ENCODE assay signal across 11 mouse cellular contexts in genomic region chr11:43404150-43404807, GRCm38 (mm10).
"Had no signal": no experiment of that assay in that cellular context is flagged by ENCODE, and none has a peak within 500 bp of the region (broad histone marks: within the 10 kb centered on the region; RNA-seq: fewer than 3 reads in every experiment).

No protein-coding gene starts in this region.

- H3K36me3 ChIP-seq: liver, embryonic 13.5 days had no signal

- H3K27ac ChIP-seq: liver, embryonic 13.5 days had no signal

- H3K9me3 ChIP-seq: liver, embryonic 13.5 days had no signal

- H3K27me3 ChIP-seq: liver, embryonic 13.5 days had no signal

- H3K4me2 ChIP-seq: liver, embryonic 13.5 days; midbrain, embryonic 11.5 days had no signal

- H3K9ac ChIP-seq: liver, embryonic 13.5 days had no signal

- DNase-seq: kidney, adult 18-20 months; kidney, adult 9 months; kidney, postnatal 14 days; kidney, postnatal 4 days; liver, embryonic 13.5 days; lung, adult 2 months; lung, postnatal 14 days; lung, postnatal 4 days; midbrain, embryonic 14.5 days; thymus, postnatal 36 days had no signal

- H3K4me3 ChIP-seq: liver, embryonic 13.5 days had no signal

- H3K4me1 ChIP-seq: liver, embryonic 13.5 days had no signal
